Mouse (Mus musculus): ENCODE measurements around the gene Fam184a.
A peak's percentile ranks its signal among the peaks of the same experiment; 100 is the strongest.
"Not testable (repeated sequence)": the region's sequence is repeated elsewhere in the genome, so short reads cannot be mapped to it uniquely, and the experiment has no call there.

The Fam184a gene

GRCm38 (mm10) chr10:53691263-53691662 lies 59.7 kb downstream of the Fam184a start:
- no peak for DNase-seq (ENCODE audit: low read depth, low spot score)

- no peak for DNase-seq (ENCODE audit: low read depth, low spot score)
These were observed 61.9 kb downstream of the Fam184a start for GRCm38 (mm10) chr10:53688952-53689584.

GRCm38 (mm10) chr10:53688533-53688932 lies 62.4 kb downstream of the Fam184a start:
- no peak for DNase-seq (ENCODE audit: low read depth, low spot score)

- DNase-seq (ENCODE audit: low read depth, low spot score), result no peak
These were observed 63.0 kb downstream of the Fam184a start for GRCm38 (mm10) chr10:53687888-53688287.

GRCm38 (mm10) chr10:53685806-53686205 lies 65.1 kb downstream of the Fam184a start:
- DNase-seq (ENCODE audit: low read depth, low spot score), result no peak

GRCm38 (mm10) chr10:53683226-53683625 lies 67.7 kb downstream of the Fam184a start:
- DNase-seq (ENCODE audit: low read depth, low spot score), result no peak

- no peak for DNase-seq (ENCODE audit: low read depth, low spot score)
These were observed 71.0 kb downstream of the Fam184a start for GRCm38 (mm10) chr10:53679690-53680557.

- DNase-seq (ENCODE audit: low read depth, low spot score), result no peak
These were observed 89.1 kb downstream of the Fam184a start for GRCm38 (mm10) chr10:53661788-53662187.

GRCm38 (mm10) chr10:53654239-53654638 lies 96.7 kb downstream of the Fam184a start:
- DNase-seq (ENCODE audit: low read depth, low spot score), result not testable (repeated sequence)

GRCm38 (mm10) chr10:53650683-53651082 lies 100.2 kb downstream of the Fam184a start:
- no peak for DNase-seq (ENCODE audit: low read depth, low spot score)

- DNase-seq (ENCODE audit: low read depth, low spot score), result peak; percentile 18
These were observed 109.4 kb downstream of the Fam184a start for GRCm38 (mm10) chr10:53641507-53641906.

- no peak for DNase-seq (ENCODE audit: low read depth, low spot score)
These were observed 115.5 kb downstream of the Fam184a start for GRCm38 (mm10) chr10:53635246-53635971.

GRCm38 (mm10) chr10:53634160-53634559 lies 116.8 kb downstream of the Fam184a start:
- no peak for DNase-seq (ENCODE audit: low read depth, low spot score)

- DNase-seq (ENCODE audit: low read depth, low spot score), result not testable (repeated sequence)
These were observed 120.6 kb downstream of the Fam184a start, which contains the start of gene Mcm9 for GRCm38 (mm10) chr10:53630339-53630738. TSS of gene Mcm9 (minus strand) at chr10:53630439.

GRCm38 (mm10) chr10:53629918-53630250 lies 121.0 kb downstream of the Fam184a start:
- DNase-seq (ENCODE audit: low read depth, low spot score), result peak; percentile 96

GRCm38 (mm10) chr10:53629247-53629917 lies 121.5 kb downstream of the Fam184a start:
- peak; percentile 92 for DNase-seq (ENCODE audit: low read depth, low spot score)

GRCm38 (mm10) chr10:53615850-53616616 lies 134.9 kb downstream of the Fam184a start:
- DNase-seq (ENCODE audit: low read depth, low spot score), result no peak

GRCm38 (mm10) chr10:53613955-53614354 lies 137.0 kb downstream of the Fam184a start:
- no peak for DNase-seq (ENCODE audit: low read depth, low spot score)

- no peak for DNase-seq (ENCODE audit: low read depth, low spot score)
These were observed 138.8 kb downstream of the Fam184a start for GRCm38 (mm10) chr10:53612172-53612571.

GRCm38 (mm10) chr10:53608274-53608673 lies 142.6 kb downstream of the Fam184a start:
- no peak for DNase-seq (ENCODE audit: low read depth, low spot score)

- DNase-seq (ENCODE audit: low read depth, low spot score), result no peak
These were observed 145.6 kb downstream of the Fam184a start for GRCm38 (mm10) chr10:53605328-53605727.
